Mouse (Mus musculus) ovary, postnatal 10 days (tissue): Measurements from ENCODE around the gene Guk1.

Source experiments
- DNase-seq: peaks from one replicate; pipeline ENCODE4 v3.0.0; 2022; ENCODE audit warnings: low spot score

Guk1 gene

DNA sequence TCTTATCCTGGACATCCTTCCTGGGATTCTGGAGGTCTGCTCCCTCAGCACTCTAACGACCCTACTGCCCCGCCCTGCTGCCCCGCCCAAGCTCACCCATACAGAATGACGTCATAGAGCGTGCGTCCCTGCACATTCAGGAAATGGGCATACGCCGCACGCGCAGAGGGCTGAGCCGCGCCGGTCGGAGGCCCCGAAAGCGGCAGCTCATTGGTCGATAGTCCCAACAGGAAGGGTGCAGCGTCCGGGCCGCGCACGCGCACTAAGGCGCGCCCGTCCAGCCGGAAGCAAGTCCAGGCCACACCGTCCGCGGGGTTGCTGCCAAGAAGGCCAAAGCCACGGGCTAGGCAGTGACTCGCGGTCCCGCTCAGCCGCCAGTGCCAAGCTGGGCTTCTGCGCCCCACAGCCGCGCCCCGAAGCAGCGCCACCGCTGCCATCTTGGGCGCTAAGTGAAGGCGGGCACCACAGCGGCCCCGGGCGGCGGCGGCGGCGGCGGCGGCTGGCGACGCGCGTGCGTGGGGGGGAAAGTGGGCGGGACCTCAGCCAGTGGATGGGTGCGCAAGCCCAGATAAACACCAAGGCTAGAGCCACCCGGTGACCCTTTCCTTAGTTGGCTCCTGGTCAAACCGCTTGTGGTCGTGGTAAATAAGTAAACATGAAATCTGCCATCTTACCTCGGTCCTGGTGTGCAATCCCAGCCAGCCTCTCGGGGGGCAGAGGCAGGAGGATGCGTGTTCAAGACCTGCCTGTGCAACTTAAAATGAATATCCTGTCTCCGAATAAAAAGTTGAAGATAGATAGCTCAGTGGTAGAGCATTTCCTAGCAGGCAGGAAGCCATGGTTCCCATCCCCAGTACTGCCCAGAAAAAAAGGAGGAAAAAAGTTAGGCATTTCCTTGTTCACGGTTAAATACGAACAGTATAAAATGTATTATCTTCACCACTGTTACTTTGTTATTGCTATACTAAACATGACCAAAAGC is 28.5 kb downstream of the Guk1 start, which contains the start of gene Iba57:
Gene Iba57 (minus strand): TSS at position 485 of the 982 bp plus-strand sequence.
- peak; percentile 95 for DNase-seq

DNA sequence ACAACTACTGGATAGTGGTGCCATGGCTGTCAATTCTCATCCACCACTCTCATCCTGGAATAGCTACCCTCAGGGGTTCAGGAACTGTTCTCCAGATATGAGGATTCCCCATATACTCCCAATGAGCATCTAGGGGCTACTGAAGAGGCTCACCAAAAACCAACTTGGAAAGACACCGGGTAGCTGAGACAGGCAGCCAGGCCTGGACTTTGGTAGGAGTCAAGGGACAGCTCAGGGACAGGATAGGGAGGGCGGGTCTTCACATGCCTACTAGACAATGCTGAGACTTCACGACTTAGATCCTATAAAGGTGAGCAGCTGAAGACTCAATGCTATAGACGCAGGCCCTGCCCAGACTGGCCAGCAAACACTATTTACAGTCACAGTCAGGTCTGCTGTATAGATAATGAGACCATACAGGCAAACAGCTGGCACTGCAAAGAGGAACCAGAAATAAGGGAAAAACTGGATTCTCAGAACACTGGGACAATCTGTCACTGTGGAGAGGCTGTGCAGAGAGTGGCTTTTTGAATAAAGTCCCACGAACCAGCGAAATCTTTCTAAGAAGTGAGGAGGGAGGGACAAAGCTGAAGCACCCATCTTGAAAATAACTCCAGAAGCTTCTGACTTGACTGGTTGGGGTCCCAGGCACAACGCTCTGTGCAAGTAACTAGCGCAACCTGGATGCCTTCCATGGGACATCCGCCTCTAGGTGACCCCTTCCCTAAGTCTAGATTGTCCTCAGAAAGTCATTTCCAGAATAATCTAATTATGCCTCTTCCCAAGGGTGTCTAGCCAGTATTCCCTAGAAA is 29.4 kb downstream of the Guk1 start:
- no peak for DNase-seq

DNA sequence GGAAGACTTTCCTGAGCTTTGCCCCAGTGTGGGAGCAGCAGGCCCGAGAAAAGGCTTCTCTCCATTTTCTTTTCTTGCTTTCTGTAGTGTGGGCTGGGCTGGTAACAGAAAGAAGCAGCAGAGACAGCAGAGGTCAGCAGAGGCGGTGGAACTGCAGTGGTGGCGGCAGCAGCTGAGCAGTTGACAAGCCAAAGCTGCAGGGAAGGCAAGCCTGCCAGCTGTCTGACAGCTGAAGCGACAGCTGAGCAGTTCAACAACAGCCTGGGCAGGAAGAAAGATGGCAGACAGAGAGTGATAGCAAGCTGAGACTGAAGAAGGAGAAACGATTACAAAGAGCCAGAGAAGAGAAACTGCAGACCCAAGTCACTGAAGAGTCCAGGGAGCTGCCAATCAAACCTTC is 30.6 kb downstream of the Guk1 start:
- no peak for DNase-seq

DNA sequence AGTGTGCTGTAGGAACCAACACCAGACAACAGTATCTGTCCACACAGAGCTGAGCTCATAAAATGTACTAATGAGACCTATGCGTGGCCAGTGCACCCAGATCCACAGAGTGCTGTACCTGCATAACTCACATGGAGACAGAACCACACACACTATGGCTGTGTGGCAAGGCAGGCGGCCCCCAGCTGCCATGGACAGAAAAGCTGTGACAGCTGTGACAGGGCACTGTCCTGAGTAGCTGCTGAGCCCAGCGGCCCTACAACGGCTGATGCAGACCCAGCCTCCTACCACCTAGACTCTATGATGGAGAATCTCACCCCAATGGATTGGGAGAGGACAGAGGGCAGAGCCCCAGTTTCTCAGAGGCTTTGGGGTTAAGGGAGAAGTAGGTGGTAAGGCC is 32.5 kb downstream of the Guk1 start:
- DNase-seq, result no peak

DNA sequence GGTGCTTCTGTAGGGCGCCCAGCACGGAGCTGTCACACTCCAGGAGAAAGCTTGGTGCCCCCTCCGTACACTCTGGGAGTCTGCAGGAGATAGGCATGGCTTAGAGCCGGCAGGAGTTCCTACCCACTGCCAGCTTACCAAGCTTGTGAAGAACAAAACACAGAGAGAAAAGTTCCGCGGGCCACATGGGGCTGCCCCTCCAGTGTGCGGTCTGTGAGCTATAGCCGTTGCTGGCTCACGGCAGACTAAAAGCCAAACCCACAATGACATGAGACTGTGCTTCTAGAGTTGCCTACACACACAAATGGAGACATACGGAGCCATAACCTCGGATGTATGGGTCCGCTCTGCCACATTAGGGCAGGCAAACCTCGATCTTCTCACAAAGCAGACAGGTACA is 32.9 kb downstream of the Guk1 start:
- no peak for DNase-seq

DNA sequence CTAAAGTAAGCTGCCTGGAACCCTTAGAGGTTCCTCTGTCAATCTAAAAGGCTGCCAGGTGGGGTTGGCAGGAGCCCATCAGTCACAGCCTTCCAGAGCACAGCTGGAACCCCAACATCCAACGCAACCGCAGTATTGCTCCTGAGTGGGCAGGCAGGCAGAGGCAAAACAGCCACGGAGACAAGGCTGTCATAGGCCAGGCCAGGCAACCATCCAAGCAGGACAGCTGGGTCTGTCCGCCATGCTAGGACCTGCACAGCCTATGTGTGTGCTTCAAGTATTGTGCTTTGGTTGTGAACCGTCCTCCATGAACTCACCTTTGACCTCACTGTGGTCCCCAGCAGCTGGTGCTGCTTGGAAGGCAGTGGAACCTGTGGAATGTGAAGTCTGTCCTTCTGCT is 36.1 kb downstream of the Guk1 start:
- no peak for DNase-seq

DNA sequence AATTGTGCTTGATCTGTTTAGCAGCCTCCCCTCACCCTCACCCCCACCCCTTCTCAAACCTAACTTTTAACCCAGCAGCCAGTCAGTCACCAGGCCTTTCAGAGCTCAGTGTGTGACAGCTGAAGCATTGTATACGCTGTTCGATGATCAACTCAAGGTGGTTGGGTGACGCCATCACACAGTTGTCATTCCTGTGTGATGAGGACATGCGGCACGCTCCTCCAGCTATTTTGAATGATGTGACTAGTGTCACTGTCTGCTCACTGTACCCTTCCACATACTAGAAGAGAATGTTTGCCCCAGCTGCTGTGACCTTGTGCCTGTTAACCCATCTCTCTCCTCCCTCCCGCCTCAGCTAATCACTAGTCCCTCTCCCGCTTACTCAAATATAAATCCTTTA is 37.8 kb downstream of the Guk1 start:
- no peak for DNase-seq

DNA sequence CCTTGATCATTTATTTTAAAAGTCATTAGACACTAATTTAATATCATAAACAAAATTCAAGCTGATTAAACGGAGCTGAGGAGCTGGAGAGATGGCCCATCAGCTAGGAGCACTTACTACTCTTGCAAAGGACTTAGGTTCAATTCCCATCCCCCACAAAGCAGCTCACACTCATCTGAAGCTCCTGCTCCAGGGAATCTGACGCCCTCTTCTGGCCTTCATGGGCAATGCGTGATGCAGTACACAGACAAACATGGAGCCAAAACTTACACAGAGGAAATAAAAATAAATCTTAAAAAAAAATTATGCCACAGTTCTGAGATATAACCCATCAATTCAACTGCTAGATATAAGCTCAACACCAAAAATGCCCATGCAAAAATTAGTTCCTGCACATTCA is 40.3 kb downstream of the Guk1 start:
- no peak for DNase-seq

DNA sequence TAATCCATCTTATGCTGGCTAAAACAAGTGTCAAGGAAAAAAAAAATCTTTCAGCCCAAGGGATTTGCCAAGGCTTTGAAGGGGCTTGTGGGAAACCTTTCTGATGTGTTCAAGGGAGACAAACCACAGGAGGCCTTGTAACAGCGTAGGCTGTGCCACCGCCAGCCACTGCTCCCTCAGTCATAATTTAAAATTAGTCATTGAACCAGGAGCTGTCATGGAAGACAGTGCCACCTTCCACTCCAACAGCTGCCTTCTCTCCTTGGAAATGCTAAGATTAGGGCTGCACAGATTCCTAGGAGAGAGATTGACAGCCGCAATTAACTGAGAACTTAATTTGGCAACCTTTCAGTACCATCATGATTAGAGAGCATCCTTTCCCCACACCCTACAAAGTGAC is 42.7 kb downstream of the Guk1 start:
- DNase-seq, result no peak

DNA sequence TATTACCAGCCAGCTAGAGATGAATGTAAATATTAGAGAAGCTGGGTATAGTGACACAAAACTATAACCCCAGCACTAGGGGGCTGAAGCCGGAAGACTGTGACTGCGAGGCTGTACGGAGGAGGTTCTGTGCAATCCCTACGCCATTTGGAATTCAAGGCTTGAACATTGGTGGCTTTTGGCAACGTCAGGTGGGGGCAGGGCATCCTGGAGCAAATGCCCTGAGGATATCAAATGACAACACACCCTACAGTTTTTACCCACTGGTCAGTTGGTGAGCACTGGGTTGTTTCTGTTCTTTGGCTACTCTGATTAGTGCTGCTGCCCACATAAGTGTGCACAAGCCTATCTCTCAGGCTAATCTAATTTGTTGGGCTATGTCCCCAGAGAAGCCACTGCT is 49.0 kb downstream of the Guk1 start:
- no peak for DNase-seq

DNA sequence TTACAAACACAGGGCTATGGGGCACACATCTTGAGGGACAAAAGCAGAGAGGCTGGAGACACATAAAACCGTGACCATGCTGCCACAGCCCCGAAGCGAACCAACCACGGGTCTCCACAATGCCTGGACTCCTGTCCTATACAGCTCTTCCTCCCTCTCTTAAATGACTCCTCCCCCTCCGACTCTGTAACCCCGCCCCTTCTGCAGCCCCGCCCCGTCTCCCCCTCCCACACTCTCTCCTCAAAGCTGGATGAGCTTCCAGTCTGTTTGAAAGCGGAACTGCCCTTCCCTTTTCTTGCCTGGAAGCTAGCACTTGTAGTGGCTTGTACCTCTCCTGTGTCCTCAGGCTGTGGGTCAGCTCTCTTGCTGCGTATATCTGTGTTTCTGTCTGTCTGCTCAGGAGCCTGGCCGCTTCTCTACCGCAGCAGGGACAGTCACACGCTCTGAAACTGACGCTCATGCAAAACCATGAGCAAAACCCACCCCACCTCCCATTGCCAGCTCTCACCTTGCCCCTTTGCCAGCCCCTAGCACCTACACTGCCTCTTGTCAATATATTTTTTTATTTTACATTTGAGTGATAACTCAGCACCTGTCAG is 50.1 kb downstream of the Guk1 start:
- no peak for DNase-seq

DNA sequence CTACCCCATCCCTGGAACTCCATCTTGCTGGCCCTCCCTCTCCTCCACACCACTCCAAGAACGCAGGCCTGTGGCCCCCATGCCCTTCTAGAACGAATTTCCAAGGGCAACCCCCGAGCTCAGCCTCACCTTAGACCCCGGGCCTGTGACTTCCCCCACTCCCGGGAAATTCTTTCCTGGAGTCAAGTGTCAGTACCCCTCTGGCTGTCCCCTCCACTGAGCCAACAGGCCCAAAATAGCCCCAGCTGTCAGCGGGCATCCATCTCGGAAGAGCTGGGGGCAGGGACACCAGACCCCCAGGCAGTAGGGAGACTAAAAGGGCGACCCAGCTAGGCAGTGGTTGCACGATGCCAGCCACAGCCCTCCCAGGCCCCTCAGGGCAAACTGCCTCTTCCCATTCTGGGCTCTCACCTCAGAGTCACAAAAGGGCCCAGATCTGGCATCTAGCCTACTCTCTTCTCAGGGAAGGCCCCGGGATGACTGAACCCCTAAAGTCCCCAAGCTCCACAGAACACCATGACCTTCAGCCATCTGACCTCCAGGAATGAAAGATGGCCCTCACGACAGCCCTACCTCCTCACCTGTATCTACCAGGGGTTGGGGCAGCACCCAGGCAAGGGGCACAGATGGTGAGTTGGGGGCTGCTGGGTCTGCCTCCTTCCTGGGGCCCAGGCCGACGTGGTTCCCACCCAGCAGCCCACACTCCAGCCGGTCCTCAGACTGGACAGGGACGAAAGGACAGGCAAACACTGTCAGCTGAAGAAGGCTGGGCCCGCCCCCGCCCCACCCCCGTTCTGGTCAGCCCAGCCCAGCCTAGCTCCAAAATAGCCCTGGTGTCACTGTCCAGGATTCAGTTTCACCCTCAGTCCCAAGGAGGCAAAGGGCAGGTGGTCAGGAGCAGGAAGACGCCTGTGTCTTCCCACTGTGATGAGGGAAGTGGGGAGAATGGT is 53.2 kb downstream of the Guk1 start:
- DNase-seq, result no peak

DNA sequence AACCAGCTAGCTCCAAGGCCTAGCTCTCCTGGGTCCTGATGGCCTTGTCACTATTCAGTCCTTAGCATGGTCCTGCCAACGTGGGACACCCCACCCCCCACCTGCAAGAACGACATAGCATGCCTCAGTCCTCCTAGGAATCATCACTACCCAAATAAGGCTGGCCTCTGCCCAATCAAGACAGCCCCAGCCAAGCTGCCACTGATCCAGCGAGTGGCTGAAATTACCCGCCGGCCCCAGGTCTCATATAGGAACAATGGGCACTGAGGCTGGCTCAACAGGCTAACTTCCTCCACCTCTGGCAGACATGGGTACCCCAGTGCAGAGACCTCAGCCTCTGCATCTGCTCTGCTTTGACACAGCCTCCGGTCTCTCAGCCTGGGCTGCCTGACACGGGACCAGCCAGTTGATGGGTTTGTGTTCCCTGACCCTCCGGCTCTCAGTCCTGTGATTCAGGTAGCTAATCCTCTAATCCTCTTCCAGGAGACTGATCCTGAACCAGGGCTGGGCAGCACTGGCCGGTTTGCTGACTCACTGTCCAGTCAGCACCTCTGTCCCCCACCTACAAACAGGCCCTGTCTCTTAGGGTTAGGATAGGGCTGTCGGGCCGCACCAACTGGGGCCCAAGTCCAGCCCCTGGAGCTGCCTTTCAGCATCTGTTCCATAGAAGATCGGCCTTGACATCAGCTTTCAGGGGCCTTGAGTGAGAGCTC is 54.9 kb downstream of the Guk1 start:
- no peak for DNase-seq

DNA sequence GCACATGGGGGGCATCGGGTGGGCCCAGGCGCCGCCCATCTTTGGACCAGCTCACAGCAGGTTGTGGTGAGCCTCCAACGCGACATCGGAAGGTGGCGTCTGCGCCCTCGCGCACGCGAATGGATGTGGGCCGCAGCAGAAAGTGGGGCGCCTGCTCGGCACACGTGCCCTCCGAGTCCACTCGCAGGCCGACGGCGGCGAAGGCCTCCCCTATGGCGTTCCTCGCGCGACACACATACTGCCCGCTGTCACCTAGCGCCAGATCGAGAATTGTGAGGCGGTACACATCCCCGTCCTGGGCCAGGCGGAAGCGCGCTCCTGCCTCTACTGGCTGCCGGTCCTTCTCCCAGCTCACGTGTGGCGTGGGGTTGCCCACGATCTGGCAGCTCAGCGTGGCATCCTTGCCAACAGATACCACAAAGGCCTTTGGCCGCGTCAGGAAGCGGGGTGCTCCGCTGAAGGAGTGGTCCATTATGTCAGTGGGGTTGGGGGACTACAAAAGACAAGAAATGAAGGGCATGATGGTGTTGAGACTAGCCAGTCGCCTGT is 56.0 kb downstream of the Guk1 start, which contains the start of gene Obscn:
Gene Obscn (minus strand): TSS at position 499 of the 549 bp plus-strand sequence.
- no peak for DNase-seq

DNA sequence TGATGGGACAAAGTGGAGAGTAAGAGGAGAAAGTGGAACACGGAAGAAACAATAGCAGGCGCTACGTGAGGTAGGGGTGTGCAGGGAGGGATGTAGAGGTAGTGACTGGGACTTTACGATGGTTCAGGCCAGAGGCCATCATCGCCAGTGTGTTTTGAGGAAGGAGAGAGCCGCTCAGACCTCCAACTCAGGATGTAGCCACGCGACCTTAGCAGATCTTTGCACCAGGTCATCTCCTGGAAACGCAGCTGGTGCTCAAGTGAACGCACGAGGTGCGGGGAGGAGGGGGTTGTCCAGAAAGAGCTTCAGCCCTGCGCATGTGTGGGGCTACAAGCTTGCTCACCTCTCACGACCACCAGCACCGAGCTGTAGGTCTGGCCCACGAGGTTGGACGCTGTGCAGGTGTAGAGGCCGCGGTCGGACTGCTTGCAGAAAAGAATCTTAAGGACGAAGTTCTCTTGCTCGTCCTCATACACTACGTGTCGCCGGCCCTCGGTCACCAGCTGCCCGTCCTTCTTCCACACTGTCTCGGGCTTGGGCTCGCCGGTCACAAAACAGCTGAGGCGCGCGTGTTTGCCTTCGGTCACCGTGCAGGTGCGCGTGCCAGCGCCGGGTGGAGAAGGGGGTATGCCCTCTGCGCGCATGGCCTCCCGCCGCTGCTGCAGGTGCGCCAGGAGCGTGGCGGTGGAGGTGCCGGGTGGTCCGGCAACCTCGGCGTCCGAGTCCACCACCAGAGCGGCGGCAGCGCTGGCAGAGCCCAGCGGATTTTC is 56.8 kb downstream of the Guk1 start:
- no peak for DNase-seq

DNA sequence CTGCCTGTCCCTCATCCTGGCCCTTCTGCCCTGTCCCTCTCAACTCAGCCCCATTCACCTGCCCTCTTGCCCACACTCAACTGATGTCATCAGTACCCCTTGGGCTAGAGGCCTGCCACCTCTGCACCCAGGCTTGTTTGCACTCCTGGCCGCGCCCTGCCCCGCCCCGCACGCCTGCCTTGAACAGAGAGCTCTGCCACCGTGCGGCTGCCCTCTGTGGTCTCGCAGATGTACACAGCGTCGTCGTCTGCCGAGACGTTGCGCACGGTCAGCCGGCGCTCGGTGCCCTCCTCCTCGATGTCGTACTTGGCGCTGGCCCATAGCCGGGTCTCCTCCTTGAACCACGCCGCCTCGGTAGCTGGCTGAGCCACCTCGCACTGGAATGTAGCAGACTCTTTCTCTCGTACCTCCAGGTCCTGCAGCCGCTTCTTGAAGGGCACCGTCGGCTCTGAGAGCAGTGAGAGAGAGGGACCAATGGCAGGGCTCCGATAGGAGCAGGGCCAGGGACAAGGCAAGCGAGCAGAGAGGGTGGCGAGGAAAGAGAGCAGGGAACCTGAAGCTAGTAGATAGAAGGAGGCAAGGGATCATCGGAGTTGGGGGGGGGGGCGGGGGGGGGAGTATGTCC is 57.5 kb downstream of the Guk1 start:
- no peak for DNase-seq
